Mouse (Mus musculus): ENCODE measurements around the gene Dbi.

The Dbi gene

GRCm38 (mm10) chr1:120121930-120122530, 1.2 kb upstream of the Dbi start:
- no peak for DNase-seq (ENCODE audit: low read depth, low spot score)

DNA sequence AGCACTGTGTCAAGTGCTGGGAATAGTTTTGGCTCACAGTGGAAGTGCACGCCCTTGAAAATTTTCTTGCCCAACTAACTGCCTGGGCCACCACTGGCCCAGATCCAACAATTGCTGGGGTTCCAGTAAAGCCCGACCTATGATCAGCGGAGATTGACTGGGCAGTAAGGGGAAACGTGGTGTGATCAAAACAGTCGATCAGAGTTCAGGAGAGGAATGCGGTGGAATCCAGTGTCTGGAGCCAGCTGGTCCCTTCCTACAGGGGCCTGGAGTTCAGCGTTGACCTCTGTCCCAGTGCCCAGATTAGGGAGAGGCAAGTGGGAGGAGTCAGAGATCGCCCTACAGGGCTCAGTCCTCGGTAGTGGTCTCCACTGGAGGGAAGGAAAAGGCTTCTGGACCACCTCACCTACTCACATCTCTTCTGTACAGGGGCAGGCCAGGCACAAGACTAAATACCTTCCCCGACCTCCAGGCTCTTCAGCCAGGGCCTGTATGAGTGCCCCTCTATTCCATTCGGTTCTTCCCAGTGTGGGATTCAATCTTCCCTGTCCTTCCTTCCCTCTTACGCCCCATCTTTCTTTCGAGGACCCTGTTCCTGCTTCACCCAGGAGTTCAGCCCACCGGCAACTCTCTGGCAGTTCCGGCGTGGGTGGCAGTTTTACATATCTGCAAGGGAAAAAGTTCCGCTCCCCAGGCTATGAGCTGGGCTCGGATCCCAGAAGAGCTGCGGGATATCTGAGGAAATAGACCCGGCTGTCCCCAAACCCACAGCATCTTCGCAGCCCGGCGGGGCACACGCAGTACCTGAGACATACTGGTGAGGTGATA, 523 bp downstream of the Dbi start:
- no peak for DNase-seq (ENCODE audit: low read depth, low spot score)

GRCm38 (mm10) chr1:120119389-120119788, 1.5 kb downstream of the Dbi start:
- no peak for DNase-seq (ENCODE audit: low read depth, low spot score)

DNA sequence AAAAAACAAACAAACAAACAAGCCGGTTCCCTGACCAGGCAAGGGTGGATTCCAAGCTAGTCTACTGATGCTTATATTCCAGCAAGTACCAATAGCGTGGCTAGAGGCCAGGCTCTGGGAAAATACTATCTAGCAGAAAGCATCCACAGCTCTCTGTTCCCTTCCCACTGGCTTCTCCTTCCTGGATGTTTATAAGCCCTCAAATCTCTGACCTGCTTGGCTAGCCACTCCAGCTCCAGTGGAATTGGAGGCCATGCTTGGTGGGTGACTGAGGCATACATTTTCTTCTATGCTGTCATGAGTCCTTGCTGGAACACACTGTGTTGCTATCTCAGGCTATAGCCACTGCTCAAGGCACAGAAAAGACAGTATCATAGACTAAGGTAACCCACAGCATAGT, 2.0 kb downstream of the Dbi start:
- DNase-seq (ENCODE audit: low read depth, low spot score), result no peak

DNA sequence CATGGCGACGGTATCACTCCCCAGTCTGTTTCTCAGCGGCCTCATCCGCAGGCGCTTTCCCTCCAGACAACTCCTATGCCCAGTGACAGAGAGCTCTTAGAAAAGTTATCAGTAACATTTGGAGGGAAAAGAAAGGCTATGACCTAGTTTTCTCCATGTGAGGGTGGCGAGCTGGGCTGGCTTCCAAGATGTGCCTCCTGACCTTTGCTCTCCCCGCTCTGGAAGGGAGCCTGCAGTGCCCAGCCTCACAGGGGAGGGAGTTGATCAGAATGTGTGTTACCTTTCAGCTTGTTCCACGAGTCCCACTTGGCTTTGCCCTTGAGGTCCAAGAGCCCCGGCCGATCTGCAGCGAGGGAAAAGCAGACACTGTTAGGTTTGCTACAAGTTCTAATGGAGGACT, 4.8 kb downstream of the Dbi start:
- no peak for DNase-seq (ENCODE audit: low read depth, low spot score)

GRCm38 (mm10) chr1:120115671-120116081, 5.2 kb downstream of the Dbi start:
- no peak for DNase-seq (ENCODE audit: low read depth, low spot score)

GRCm38 (mm10) chr1:120112251-120113187, 8.4 kb downstream of the Dbi start:
- DNase-seq (ENCODE audit: low read depth, low spot score), result no peak

GRCm38 (mm10) chr1:120111766-120112165, 9.1 kb downstream of the Dbi start:
- no peak for DNase-seq (ENCODE audit: low read depth, low spot score)

- DNase-seq (ENCODE audit: low read depth, low spot score), result no peak
Observed at GRCm38 (mm10) chr1:120109741-120110432, 11.0 kb downstream of the Dbi start.

DNA sequence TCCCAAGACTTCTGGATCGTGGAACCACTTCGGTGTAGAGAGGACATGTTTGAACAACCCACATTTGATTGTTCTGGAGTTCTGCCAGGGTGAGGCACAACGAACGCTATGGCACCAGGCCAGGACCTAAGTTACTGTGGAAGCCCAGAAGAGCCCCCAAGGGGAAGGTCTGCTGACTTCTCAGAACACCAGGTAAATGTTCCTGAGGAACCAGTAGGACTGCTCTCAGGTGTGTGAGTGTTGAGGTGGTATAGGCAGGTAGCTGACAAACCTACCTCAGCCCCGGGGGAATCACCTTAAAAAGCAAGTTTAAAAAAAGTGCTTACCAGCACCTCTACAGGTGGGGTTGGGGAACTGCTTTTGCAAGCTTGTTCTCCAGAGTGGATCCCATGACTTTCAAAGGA, 15.3 kb downstream of the Dbi start:
- DNase-seq (ENCODE audit: low read depth, low spot score), result no peak

DNA sequence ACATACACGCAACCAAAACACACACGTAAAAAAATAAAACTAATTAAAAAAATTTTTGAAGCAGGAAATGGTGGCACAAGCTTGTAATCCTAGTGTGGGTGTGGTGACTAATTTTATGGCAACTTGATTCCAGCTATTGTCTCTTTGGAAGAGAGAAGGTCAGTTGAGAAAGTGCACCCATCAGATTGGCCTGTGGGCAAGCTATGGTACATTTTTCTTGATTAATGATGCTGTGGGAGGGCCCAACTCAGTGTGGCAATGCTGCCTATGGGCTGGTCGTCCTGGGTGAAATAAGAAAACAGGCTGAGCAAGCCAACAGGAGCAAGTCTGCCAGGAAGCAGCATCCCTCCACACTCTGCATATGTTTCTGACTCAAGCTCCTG, 19.7 kb downstream of the Dbi start:
- DNase-seq (ENCODE audit: low read depth, low spot score), result no peak

DNA sequence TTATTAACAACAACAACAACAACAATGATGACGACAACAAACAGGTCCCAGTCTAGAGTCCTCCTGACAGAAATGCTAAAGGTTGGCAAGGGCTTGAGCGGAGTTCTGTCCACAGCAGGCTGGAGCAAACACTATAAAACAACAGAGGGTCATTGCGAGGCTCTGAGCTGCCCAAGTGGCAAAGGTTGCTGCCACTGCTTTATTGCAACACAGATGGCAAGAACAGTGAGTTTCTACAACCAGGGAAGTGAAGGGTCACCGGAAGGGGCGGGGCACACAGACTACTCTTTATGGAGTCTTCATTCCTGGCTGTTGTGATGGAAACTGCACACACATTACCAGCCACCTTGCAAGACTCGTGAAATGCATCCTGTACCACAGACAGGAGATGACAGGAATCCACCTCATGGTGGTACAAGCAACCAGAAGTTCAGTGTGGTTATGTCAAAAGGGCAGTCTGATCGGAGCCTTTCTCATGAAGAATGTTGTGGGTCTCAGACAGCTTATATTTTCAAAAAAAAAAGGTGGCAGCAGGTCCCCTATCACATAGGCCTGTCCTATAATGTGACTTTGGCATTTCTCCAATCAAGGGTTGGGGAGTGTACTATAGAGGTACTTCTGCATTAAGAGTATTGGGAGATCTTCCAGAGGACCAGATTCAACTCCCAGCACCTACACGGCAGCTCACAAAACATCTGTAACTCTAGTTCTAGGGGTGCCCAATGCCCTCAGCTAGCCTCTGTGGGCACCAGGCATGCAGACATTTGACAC, 20.2 kb downstream of the Dbi start:
- DNase-seq (ENCODE audit: low read depth, low spot score), result no peak

DNA sequence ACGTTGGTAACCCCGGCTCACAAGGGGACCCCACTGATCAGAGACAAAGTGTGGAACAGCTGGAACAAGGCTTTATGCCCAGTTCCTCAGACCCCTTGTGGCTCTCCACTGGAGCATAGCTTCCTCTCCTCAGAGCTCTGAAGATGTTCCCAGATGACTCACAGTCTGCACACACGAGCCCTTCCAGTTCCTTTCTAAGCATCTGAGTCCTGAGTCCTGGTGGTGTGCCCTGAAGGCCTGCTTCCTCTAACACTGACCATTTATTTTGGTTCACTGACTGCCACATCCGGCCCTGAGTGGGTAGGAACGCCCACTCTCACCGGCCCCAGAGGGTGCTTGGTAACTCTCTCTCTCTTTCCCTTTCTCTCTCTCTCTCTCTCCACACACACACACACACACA, 21.4 kb downstream of the Dbi start:
- no peak for DNase-seq (ENCODE audit: low read depth, low spot score)

DNA sequence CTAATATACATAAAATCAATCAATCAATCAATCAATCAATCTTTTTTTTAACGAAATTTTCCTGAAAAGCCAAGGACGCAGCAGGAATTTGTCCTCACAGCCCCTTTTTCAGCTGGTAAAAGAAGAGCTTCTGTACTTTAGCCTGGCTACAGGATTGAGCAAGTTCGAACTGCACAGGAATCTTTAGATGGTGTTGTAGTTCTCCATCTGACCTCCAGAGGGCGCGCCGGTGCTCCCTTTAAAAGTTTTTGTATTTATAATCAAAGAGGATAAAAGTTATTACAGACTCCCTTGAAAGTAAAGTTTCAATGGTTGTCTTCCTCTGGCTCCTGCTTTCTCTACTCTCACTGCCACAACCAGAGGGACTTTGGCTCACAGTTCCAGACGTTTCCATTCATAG, 22.6 kb downstream of the Dbi start:
- DNase-seq (ENCODE audit: low read depth, low spot score), result no peak

GRCm38 (mm10) chr1:120094920-120095319, 26.0 kb downstream of the Dbi start:
- DNase-seq (ENCODE audit: low read depth, low spot score), result no peak

DNA sequence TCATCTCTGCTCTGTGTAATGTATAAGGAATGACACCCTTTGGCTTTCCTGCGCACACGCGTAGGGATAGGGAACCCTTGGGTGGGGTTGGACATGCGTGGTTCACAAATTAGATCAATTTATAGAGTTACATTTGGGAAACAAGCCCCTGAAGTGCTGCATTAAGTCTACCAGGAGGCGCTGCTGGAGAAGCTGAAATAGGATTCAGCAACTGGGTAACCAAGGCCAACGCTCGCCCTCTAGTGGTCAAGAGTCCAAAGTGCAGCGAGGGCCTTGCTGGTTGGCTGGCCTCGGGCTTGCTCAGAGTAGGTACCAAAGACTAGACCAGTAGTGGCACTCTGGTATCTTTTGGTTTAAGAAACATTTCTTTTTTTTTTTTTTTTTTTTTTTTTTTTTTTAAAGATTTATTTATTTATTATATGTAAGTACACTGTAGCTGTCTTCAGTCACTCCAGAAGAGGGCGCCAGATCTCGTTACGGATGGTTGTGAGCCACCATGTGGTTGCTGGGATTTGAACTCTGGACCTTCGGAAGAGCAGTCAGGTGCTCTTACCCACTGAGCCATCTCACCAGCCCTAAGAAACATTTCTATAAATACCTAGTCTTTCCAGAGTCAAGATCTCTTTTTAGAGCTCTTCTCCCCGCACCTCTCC, 27.3 kb downstream of the Dbi start:
- peak; percentile 56 for DNase-seq (ENCODE audit: low read depth, low spot score)

GRCm38 (mm10) chr1:120090880-120091570, 29.9 kb downstream of the Dbi start:
- DNase-seq (ENCODE audit: low read depth, low spot score), result no peak

GRCm38 (mm10) chr1:120089180-120089579, 31.7 kb downstream of the Dbi start:
- no peak for DNase-seq (ENCODE audit: low read depth, low spot score)

DNA sequence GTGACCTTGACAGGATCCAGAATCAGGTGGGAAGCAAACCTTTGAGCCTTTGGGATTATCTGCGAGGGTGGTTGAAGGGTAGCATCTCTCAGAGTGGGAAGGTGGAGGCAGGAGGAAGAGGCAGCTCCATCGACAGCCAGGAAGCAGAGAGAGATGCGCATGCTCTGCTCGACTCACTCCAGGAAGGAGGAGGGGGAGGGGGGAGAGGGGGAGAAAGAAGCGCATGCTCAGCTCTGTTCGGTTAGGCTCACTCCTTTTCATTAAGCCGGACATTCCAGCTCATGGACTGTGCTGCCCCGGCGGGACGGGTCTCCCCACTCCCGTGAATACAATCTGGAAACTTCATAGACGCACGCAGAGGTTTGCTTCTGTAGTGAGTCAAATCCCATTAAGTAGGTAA, 34.2 kb downstream of the Dbi start:
- no peak for DNase-seq (ENCODE audit: low read depth, low spot score)

DNA sequence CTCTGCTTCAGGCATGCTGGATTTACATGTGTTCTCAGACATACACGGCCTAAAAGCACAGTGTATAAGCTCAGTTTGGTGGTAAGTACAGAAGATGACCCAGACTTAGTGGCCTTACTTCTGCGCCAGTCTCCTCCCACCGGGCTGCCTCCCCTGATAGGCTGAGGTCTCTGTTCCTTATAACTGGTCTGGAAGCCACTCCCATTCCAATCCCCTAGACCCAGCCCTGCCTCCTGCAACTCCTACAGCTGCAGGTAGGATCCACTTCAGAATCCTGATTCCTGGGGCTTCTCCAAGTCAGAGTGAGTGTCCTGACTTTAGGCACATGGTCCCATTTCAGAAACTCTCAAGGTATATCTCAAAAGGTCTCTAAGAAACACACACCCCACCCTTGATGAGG, 35.2 kb downstream of the Dbi start:
- DNase-seq (ENCODE audit: low read depth, low spot score), result no peak

Data from retina, adult 2 months (tissue).